Mouse (Mus musculus) telencephalon, adult 2 months (tissue): ENCODE results near the gene Fgf18.

Experiments
- DNase-seq: peaks from one replicate; pipeline ENCODE4 v3.0.0-alpha.2; 2011; ENCODE audit warnings: low read depth, low spot score

Gene Fgf18

GRCm38 (mm10) chr11:33070520-33070919 is 76.7 kb downstream of the Fgf18 start:
- DNase-seq = no peak
